Mouse (Mus musculus): ENCODE results near the gene 1700025B11Rik.
"Not testable (repeated sequence)": the region's sequence is repeated elsewhere in the genome, so short reads cannot be mapped to it uniquely, and the experiment has no call there.

Gene 1700025B11Rik

DNA sequence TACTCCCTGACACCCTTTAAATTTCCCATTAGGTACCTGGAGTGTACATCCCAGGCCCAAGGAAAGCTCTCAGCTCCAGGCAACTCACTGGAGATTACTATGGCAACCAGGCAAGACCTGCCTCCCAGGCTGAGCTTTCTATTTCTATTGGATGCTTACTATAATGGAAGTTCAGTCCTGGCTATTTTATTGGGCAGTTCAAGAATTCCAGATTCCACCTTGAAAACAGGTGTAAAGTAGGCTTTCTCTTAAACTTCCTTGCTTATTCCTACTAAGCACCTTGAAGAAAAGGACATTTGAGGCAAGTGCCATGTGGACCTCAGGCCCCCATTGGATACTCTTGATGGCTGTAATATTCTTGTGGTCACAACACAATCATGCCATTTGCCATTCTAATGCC is at the start of gene 1700025B11Rik:
1700025B11Rik (minus strand) TSS at position 101 of the 400 bp plus-strand sequence.
- no peak for DNase-seq (ENCODE audit: low spot score)

DNA sequence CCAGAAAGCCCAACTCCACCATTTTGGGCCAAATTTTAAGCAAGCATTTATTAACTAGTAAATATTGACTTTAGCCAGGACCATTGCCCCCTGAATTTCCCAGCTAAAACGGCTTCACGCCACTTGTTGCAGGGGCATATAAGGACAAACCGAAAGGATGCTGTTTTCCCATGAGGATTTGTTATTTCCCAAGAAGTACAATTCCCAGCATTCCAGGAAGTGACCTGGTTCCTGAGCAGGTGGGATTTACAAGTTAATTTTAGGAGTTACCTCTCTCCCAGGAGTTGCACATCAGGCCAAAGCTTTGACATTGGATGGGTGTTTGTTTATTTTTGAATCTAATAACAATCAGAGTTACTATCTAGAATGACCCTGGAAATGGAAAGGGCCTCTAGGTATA is 44.4 kb upstream of the 1700025B11Rik start:
- DNase-seq (ENCODE audit: low spot score) = no peak

DNA sequence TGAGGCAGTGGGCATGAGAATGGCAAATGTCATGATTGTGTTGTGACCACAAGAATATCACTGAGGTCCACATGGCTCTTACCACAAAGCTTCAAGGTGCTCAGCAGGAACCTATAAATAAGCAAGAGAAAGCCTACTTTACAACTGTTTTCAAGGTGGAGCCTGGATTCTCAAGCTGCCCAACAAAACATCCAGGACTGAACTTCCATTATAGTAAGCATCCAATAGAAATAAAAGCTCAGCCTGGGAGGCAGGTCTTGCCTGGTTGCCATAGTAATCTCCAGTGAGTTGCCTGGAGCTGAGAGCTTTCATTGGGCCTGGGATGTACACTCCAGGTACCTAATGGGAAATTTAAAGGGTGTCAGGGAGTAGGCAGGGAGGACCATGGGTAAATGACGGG is 37.3 kb upstream of the 1700025B11Rik start, which contains the start of gene Gm36245:
Gm36245 (plus strand) TSS at position 301 of the 400 bp plus-strand sequence.
- no peak for DNase-seq (ENCODE audit: low spot score)

DNA sequence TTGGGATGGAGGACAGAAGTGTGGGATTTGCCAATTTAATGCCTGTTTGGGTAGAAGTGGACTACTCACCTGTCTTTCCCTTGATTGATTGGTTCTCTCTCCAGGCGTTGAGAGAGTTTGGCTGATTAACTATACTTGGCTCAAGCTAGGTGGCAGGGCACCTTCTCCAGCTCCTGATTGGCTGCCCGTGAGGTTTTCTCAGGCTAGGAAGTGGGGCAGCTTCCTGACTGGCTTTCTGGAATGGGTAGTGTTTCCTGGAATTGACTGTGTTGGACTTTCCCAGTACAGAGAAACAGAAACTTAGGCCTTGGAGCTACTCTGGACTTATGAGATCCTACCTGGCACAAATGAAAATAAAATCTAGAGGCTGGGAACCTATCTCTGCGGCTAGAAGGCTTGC is 36.7 kb upstream of the 1700025B11Rik start:
- DNase-seq (ENCODE audit: low spot score) = peak; percentile 35

DNA sequence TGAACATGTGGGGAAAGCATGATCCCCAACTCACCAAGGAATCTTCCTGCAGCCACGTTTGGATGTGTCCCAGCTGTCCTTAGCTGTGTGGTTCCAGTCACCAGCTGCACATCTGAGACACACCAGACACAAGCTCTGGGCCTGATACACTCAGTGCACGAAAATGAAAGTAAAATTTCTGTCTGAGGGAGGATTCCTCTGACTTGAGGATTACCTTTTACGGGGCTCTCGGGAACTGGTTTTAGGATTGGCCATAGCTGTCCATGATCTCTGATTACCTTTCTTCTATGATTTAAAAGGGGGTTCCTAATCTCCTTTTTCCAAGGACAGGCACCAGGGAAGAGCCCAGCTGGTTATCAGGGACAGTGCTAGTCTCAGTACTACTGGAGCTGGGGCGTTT is 34.3 kb upstream of the 1700025B11Rik start, which contains the start of gene Apol10b:
Apol10b (minus strand) TSS at position 165 of the 400 bp plus-strand sequence.
- no peak for DNase-seq (ENCODE audit: low spot score)

DNA sequence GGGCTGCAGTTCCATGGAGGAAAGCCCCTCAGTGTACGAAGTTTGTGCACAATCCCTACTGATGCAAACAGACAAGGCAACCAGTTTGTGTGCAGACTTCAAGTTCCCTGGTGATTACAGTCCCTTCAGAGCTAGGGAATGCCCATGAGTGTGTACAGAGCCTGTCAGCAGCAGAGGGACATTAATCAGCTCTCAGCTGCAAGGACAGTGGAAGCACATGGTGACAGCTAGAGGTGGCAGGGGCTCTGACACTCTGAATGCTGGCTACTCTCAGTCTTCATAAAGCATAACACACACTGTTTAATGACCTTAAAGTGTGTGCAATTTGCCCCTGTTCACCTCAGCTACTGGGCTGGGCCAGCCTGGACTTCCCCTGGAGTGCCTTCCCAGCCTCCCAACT is 31.9 kb upstream of the 1700025B11Rik start:
- DNase-seq (ENCODE audit: low spot score) = no peak

DNA sequence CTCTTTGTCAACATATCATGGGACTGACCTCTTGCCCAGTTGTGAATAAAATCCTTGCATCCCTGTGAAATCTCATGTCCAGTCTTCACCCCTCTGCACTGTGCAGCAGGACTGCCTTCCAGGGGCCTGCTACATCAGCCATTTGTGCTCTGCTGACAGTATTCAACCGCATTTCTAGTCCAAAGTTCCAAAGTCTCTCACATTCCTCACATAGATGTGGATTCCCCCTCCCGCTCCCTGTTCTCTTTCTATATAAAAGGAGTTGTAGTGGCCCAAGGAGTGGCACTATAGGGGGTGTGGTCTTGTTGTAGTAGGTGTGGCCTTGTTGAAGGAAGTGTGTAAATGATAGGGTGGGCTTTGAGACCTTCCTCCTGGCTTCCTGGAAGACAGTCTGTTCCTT is 29.2 kb upstream of the 1700025B11Rik start:
- no peak for DNase-seq (ENCODE audit: low spot score)

DNA sequence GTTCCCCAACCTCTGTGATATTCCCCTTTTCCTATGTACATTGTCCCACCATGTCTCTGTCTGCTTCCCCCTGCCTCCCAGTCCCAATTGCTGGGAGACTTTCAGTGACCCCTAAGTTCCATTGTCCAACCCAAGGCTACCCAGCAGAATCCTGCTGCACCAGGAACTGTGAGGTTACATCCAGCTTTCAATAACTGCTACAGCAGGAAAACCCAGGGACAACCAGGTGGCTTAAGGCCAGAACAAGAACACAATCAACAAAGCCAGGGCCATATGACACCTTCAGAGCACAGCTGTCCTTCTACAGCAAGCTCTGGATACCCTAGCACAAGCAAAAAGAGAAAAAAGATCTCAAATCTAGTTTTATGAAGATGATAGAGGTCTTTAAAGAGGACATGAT is 27.3 kb upstream of the 1700025B11Rik start:
- DNase-seq (ENCODE audit: low spot score) = no peak

DNA sequence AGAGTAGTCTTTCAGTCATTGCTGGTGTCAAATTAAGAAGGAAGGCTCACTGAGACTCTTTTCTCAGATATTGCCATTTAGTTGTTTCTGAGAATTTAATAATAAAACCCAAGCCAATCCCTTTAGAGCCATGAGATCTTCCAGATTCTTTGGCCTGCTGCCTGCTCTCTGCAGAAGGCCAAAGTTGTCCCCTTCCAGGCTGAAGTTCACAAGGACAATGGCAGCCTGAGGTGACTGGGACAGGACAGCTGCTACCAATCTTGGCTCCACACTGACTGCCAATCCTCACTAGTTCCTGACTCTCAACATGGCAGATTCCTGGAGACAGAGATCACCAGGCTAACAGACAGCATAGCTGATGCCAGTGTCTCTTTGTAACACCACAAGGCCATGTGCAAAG is 25.3 kb upstream of the 1700025B11Rik start:
- DNase-seq (ENCODE audit: low spot score) = peak; percentile 34

DNA sequence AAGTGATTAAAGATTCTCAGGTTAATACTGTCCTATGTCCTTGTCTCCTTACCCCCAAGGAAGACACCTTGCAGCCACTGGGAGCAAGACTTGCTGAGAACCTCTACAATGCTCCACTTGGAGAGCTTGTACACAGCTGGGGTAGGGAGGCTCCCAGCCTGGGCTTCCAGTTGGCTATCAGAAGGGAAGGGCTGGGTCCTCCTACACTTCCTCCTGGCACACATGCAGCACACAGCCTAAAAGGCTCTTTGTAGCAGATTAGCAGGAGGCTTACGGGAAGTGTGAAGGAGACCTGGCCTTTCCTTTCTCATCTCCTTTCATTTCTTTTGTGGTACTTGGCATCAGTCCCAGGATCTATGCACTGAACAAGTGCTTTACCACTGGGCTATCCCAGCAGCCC is 20.0 kb upstream of the 1700025B11Rik start:
- DNase-seq (ENCODE audit: low spot score) = peak; percentile 65

DNA sequence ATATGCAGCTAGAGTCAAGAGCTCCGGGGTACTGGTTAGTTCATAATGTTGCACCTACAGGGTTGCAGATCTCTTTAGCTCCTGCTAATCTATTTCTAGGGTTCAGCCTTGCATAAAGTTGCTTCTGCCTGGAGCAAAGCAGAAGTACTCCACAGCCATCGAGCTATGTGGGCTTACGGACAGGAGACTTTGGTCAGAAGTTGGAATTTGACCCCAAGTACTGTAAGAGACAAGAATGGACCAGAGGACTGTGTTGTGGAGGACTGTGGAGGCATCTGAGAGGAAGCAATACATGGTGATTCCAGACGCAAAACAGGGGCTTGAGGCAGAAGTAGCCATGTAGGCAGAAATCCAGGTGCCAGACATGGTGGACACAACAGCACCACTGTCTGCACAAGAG is 17.6 kb upstream of the 1700025B11Rik start:
- no peak for DNase-seq (ENCODE audit: low spot score)

DNA sequence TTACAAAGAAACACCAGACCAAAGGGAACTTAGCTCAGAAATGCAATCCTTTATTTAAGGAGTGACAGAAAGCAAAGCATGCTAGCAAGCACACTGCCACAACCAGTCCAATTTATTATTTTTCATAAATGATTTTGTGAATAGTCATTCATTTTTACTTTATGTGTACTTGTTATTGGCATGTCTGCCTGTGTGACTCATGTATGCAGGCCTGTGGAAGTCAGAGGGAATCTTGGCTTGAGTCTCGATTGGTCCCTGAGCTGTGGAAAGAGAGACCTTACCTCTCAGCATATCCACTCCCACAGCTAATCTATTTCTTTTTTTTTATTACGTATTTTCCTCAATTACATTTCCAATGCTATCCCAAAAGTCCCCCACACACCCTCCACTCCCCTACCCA is 17.1 kb upstream of the 1700025B11Rik start:
- no peak for DNase-seq (ENCODE audit: low spot score)

DNA sequence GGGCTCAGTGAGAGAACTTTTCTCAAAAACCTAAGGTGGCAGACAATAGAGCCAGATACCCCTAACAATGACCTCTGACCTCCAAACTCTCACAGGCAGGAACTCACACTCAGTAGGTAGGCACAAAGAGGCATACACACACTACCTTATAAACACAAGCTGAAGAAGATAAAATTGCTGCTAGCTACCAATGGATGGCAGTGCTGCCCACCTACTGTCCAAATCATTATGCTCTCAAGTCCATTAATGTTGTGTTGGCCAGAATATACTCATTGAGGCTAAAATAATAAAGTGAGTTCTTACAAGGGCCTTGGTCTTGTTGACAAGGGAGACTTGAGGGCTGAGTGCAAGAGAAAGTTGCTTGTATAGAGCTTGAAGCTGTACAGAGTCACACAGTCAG is 1.5 kb upstream of the 1700025B11Rik start:
- no peak for DNase-seq (ENCODE audit: low spot score)

DNA sequence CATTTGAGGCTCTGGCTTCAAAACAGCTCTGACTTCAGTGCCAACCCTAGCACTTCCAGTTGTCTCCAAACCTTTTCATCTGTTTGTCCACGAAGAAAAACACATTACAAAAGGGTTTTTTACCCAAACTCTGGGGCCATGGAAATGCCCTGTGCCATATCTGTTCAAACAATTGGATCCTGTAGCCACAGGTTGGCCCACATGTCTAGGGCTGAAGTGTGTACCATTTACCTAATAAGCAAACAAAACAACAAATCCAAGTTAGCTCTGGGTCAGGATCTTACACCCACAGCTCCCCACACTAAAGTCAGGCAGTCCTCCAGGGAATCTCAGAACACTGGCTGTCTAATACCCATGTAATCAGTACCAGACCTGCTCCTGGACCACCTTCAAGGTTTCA is 22.5 kb downstream of the 1700025B11Rik start:
- DNase-seq (ENCODE audit: low spot score) = not testable (repeated sequence)

DNA sequence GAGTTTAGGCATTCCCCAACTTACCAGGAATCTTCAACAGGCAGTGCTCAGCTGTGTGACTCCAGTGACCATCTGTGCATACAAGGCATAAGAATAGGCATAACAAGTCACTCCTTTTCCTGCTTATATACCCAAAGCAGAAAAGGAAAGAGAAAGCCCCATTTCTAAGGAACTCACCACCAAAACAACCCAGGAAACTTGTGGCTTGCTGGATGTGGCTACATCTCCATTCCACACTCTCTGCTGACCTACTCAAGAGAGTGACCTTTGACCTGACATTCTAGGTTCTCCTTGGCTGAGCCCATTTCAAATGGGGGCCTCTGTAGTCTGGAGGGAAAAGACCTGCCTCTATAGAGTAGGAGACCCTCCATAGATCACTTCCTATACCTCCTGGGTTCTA is 28.5 kb downstream of the 1700025B11Rik start, which contains the start of gene Apol7c:
Apol7c (minus strand) TSS at position 101 of the 400 bp plus-strand sequence.
- no peak for DNase-seq (ENCODE audit: low spot score)

DNA sequence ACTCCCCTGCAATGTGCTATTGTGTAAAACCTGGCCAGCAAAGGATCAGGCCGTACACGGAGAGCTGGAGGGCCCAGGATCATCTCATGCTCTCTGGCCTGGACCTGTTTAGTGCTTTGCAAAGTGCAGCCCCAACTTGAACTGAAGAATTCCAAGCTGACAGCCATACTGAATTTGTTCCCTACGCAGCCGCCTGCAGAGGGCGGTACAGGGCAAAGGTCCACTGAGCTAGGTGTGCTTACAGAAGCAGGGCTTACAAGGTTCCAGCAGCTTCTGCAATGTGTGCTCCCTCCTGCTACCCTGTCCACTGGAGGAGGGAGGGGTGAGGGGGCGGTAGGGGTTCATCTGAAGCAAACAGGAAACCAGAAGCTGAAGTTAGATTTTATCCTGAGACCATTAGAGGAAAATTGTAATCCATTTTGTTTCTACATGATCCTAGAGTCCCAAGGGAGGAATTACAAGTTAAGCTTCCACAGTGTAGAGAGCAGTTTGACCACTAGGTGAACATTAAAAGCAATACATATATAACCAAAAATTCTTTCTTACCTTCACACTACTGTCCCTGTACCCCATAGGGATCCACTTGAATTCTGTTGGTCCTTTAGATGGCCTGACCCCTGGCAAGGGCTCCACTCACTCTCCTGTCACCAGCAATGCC is 38.4 kb downstream of the 1700025B11Rik start:
- DNase-seq (ENCODE audit: low spot score) = peak; percentile 37

DNA sequence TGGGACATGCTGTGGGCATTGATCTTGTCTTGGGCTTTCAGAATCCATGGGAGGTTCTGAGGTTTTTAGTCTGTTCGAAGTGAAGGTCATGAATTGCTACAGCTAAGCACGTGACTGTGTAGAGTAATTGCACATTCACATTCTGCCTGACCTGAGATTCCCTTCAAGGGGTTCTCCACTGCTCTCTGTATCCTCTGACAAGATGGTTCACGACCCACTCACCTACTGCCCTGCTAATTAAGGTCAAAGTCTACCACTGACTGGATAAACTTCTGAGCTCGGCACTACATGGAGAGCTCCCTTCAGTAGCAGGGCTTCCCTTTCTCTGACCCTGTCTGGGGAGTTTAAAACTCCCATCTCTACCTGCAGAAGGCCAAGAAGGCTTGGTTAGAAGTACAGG is 41.1 kb downstream of the 1700025B11Rik start:
- DNase-seq (ENCODE audit: low spot score) = not testable (repeated sequence)
